Mouse (Mus musculus): ENCODE results near the gene Taf3. TPM values are rescaled to one million over a fixed set of nuclear protein-coding genes. Genes with fewer than 3 reads are reported as not detected.
A peak's percentile ranks its signal among the peaks of the same experiment; 100 is the strongest.

The Taf3 gene
- total RNA-seq, 1 experiment: 7.8 TPM

DNA sequence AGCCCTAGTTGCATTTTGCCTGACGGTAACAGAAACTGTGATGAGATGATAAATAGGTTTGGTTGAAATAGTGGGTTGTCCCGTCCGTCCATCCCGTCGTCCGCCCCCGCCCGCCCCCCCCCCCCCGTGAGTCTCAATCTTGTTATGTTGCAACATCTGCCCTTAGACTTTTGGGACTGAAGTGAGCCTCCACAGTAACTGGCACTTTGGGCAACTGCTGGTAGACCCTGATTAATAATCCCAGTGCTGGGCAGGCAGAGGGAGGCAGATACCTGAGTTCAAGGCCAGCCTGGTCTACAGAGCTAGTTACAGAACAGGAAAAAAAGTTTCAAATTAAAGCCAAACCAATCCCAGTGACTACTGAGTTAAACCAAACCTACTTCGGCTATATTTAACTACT is 1.1 kb upstream of the Taf3 start:
- in situ Hi-C loops (cut with MboI; ENCODE audit: low sequenced_read_pairs in 2 of 2, unreplicated experiment in 2 of 2): no loop called here
- no peaks in the 10 kb centered on the region for H3K36me3 ChIP-seq (ENCODE audit: control insufficient read depth, insufficient read depth, low read length, poor library complexity, severe bottlenecking)
- no peak for DNase-seq (ENCODE audit: low read depth, low spot score)
- TF ChIP-seq ZNF384 (IDR thresholded peaks at IDR 0.05; ENCODE audit: low read depth, low read length): no peak
- TF ChIP-seq MAFK (IDR thresholded peaks at IDR 0.05; ENCODE audit: insufficient read depth, low read depth, low read length): no peak
- TF ChIP-seq CHD2 (IDR thresholded peaks at IDR 0.05; ENCODE audit: low read depth, low read length): no peak
- TF ChIP-seq ZC3H11A (IDR thresholded peaks at IDR 0.05; ENCODE audit: borderline replicate concordance, low read depth, low read length): no peak
- no peak for TF ChIP-seq HCFC1 (IDR thresholded peaks at IDR 0.05; ENCODE audit: borderline replicate concordance, insufficient read depth, low read length)
- peak overlapping the region; percentile 96 to 99 for H3K4me3 ChIP-seq (ENCODE audit: insufficient read depth in 1 of 2, low read depth in 1 of 2, low read length in 2 of 2, poor library complexity in 1 of 2, severe bottlenecking in 1 of 2)
- peak overlapping the region; percentile 57; the same call in 1 of the 2 replicates for H3K9ac ChIP-seq (ENCODE audit: insufficient read depth, low read depth, low read length, poor library complexity, severe bottlenecking)
- H3K4me1 ChIP-seq (ENCODE audit: control insufficient read depth in 2 of 2, insufficient read depth in 2 of 2, low read length in 2 of 2, poor library complexity in 1 of 2): no peaks in the 10 kb centered on the region
- no peaks in the 10 kb centered on the region for H3K9me3 ChIP-seq (ENCODE audit: control insufficient read depth, insufficient read depth, low read depth, low read length)
- no peak overlapping the region for H3K27ac ChIP-seq (ENCODE audit: insufficient read depth, low read depth, low read length, poor library complexity, severe bottlenecking)

DNA sequence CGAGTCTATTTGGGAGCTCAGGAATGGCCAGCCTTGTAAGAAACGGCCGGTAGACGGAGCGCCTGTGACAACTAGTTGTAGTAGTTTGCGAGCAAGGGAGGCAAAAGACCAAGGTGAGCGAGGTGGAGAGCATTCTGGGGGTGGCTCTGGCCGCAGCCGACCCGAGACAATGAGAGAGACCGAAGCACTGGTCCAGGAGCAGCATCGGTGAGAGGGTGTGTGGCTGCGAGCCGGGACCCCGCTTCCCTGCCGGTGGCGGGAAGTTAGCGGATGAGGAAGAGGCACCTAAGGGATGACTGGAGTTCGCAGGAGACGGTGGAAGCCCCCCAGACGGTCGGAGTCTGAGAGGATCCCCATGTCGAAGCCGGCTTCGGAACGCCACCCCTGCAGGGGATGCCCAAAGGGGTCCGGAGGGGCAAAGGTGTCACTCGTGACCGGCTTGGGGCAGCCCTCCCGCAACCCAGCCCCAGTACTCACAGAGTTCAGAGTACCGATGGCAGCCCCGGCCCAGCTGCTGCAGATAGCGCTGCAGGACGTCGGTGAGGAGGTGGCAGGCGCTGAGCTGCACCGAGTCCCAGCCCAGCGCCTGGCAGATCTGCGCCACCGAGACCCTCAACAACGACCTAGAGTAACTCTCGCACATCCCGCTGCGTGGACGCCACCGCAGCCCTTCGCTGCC is 499 bp downstream of the Taf3 start:
- no peak overlapping the region for H3K27ac ChIP-seq (ENCODE audit: insufficient read depth, low read depth, low read length, poor library complexity, severe bottlenecking)
- TF ChIP-seq ZNF384 (IDR thresholded peaks at IDR 0.05; ENCODE audit: low read depth, low read length): no peak
- TF ChIP-seq CHD2 (IDR thresholded peaks at IDR 0.05; ENCODE audit: low read depth, low read length): no peak
- TF ChIP-seq HCFC1 (IDR thresholded peaks at IDR 0.05; ENCODE audit: borderline replicate concordance, insufficient read depth, low read length): no peak
- TF ChIP-seq MAFK (IDR thresholded peaks at IDR 0.05; ENCODE audit: insufficient read depth, low read depth, low read length): no peak
- TF ChIP-seq ZC3H11A (IDR thresholded peaks at IDR 0.05; ENCODE audit: borderline replicate concordance, low read depth, low read length): no peak
- H3K9me3 ChIP-seq (ENCODE audit: control insufficient read depth, insufficient read depth, low read depth, low read length): no peaks in the 10 kb centered on the region
- no peak for DNase-seq (ENCODE audit: low read depth, low spot score)
- H3K9ac ChIP-seq (ENCODE audit: insufficient read depth, low read depth, low read length, poor library complexity, severe bottlenecking): peak overlapping the region; percentile 97
- no peaks in the 10 kb centered on the region for H3K36me3 ChIP-seq (ENCODE audit: control insufficient read depth, insufficient read depth, low read length, poor library complexity, severe bottlenecking)
- peak overlapping the region; percentile 96 to 99 for H3K4me3 ChIP-seq (ENCODE audit: insufficient read depth in 1 of 2, low read depth in 1 of 2, low read length in 2 of 2, poor library complexity in 1 of 2, severe bottlenecking in 1 of 2)
- H3K4me1 ChIP-seq (ENCODE audit: control insufficient read depth in 2 of 2, insufficient read depth in 2 of 2, low read length in 2 of 2, poor library complexity in 1 of 2): no peaks in the 10 kb centered on the region
- in situ Hi-C loops (cut with MboI; ENCODE audit: low sequenced_read_pairs in 2 of 2, unreplicated experiment in 2 of 2): no loop called here

DNA sequence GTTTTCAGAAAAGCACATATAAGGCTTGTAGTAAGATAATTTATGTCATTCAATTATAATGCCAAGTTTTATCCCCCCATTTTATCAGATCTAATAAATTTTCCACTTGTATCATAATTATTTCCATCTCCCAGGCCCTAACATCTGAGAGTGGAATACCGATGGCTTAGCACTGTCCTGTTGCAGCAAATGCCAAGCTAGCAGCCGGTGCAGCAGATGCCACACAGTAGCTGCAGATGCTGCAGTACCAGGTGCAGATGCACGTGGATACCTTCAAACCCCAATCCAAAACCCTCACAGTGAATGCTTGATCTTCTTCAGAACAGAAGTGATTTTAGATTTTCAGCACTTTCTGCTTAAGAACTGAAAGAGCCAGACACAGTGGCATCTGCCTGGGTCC is 13.4 kb downstream of the Taf3 start:
- Histone ChIP-seq H3K9me3 (ENCODE audit: control insufficient read depth, insufficient read depth, low read depth, low read length) (no peaks in the 10 kb centered on the region), H3K4me1 (ENCODE audit: control insufficient read depth in 2 of 2, insufficient read depth in 2 of 2, low read length in 2 of 2, poor library complexity in 1 of 2) (no peaks in the 10 kb centered on the region; a peak in 1 of 4 replicates), H3K27ac (ENCODE audit: insufficient read depth, low read depth, low read length, poor library complexity, severe bottlenecking) (no peak overlapping the region), H3K36me3 (ENCODE audit: control insufficient read depth, insufficient read depth, low read length, poor library complexity, severe bottlenecking) (no peaks in the 10 kb centered on the region), H3K9ac (ENCODE audit: insufficient read depth, low read depth, low read length, poor library complexity, severe bottlenecking) (no peak overlapping the region), H3K4me3 (ENCODE audit: insufficient read depth in 1 of 2, low read depth in 1 of 2, low read length in 2 of 2, poor library complexity in 1 of 2, severe bottlenecking in 1 of 2) (no peak overlapping the region)
- TF ChIP-seq CHD2 (IDR thresholded peaks at IDR 0.05; ENCODE audit: low read depth, low read length): no peak
- TF ChIP-seq ZC3H11A (IDR thresholded peaks at IDR 0.05; ENCODE audit: borderline replicate concordance, low read depth, low read length): no peak
- no peak for TF ChIP-seq HCFC1 (IDR thresholded peaks at IDR 0.05; ENCODE audit: borderline replicate concordance, insufficient read depth, low read length)
- TF ChIP-seq ZNF384 (IDR thresholded peaks at IDR 0.05; ENCODE audit: low read depth, low read length): no peak
- no peak for TF ChIP-seq MAFK (IDR thresholded peaks at IDR 0.05; ENCODE audit: insufficient read depth, low read depth, low read length)
- DNase-seq (ENCODE audit: low read depth, low spot score): no peak
- in situ Hi-C loops (cut with MboI; ENCODE audit: low sequenced_read_pairs in 2 of 2, unreplicated experiment in 2 of 2): no loop called here

DNA sequence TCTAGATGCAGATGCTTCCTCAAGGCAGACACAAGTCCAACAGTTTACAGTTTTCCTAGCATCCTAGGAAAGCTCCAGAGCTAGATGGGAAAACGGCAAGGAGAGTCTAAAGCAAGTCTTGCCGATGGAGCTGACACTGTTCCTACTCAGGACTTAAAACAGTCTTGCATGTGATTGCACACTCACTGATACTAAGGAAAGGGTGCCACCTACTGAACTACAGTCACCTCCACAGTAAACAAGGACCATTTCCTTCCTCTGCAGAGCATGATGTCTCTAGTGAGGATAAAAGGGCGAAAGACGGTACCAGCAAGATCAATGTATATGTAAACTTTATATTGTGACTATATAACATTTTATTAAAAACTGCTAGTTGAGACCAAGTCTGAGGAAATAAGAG is 14.7 kb downstream of the Taf3 start:
- in situ Hi-C loops (cut with MboI; ENCODE audit: low sequenced_read_pairs in 2 of 2, unreplicated experiment in 2 of 2): no loop called here
- H3K4me3 ChIP-seq (ENCODE audit: insufficient read depth in 1 of 2, low read depth in 1 of 2, low read length in 2 of 2, poor library complexity in 1 of 2, severe bottlenecking in 1 of 2): no peak overlapping the region
- H3K4me1 ChIP-seq (ENCODE audit: control insufficient read depth in 2 of 2, insufficient read depth in 2 of 2, low read length in 2 of 2, poor library complexity in 1 of 2): no peaks in the 10 kb centered on the region; a peak in 1 of 4 replicates
- DNase-seq (ENCODE audit: low read depth, low spot score): no peak
- H3K27ac ChIP-seq (ENCODE audit: insufficient read depth, low read depth, low read length, poor library complexity, severe bottlenecking): no peak overlapping the region
- no peak for TF ChIP-seq ZNF384 (IDR thresholded peaks at IDR 0.05; ENCODE audit: low read depth, low read length)
- TF ChIP-seq ZC3H11A (IDR thresholded peaks at IDR 0.05; ENCODE audit: borderline replicate concordance, low read depth, low read length): no peak
- no peak for TF ChIP-seq CHD2 (IDR thresholded peaks at IDR 0.05; ENCODE audit: low read depth, low read length)
- TF ChIP-seq MAFK (IDR thresholded peaks at IDR 0.05; ENCODE audit: insufficient read depth, low read depth, low read length): no peak
- no peak for TF ChIP-seq HCFC1 (IDR thresholded peaks at IDR 0.05; ENCODE audit: borderline replicate concordance, insufficient read depth, low read length)
- no peaks in the 10 kb centered on the region for H3K9me3 ChIP-seq (ENCODE audit: control insufficient read depth, insufficient read depth, low read depth, low read length)
- H3K36me3 ChIP-seq (ENCODE audit: control insufficient read depth, insufficient read depth, low read length, poor library complexity, severe bottlenecking): no peaks in the 10 kb centered on the region
- no peak overlapping the region for H3K9ac ChIP-seq (ENCODE audit: insufficient read depth, low read depth, low read length, poor library complexity, severe bottlenecking)

Measured in ES-E14 (cell line).